9 mouse cellular contexts compared by ENCODE assay signal in genomic region chr4:87362201-87362600, GRCm38 (mm10).
DNase-seq lines count a peak whose midpoint lies in the region; ATAC-seq and TF ChIP-seq lines count a peak whose summit lies in the region.
"Had no signal": no experiment of that assay in that cellular context is flagged by ENCODE, and none has a peak within 500 bp of the region (broad histone marks: within the 10 kb centered on the region; RNA-seq: fewer than 3 reads in every experiment).

No protein-coding gene starts in this region.

- WGBS in lung, postnatal 0 days = 24% methylated on average over 6 of the region's 6 CpGs
- WGBS in lung, adult 2 months = 38% methylated on average over 6 of the region's 6 CpGs
- 8% methylated on average over 6 of the region's 6 CpGs for WGBS in hindbrain, postnatal 0 days
- 11% methylated on average over 6 of the region's 6 CpGs for WGBS in midbrain, embryonic 14.5 days

- peak; percentile 53 for TF ChIP-seq CTCF in lung, postnatal 0 days (IDR thresholded peaks at IDR 0.05)
- no peak for TF ChIP-seq CTCF in lung, adult 2 months (IDR thresholded peaks at IDR 0.05; ENCODE audit: insufficient read depth, low read length)
- TF ChIP-seq CTCF in hindbrain, postnatal 0 days (IDR thresholded peaks at IDR 0.05; ENCODE audit: low read depth) = peak; percentile 85

- TF ChIP-seq EP300 in lung, postnatal 0 days (IDR thresholded peaks at IDR 0.05) = no peak

- peak; percentile 17 for DNase-seq in lung, postnatal 0 days (ENCODE audit: low spot score)
- no peak for DNase-seq in lung, adult 2 months
- peak; percentile 79 for DNase-seq in embryo, embryonic 10.5 days (ENCODE audit: low spot score)
- DNase-seq in hindbrain, postnatal 0 days (ENCODE audit: low spot score) = peak; percentile 92
- DNase-seq in midbrain, embryonic 14.5 days = peak; percentile 88
- no peak for DNase-seq in ovary, adult 18-20 months (ENCODE audit: low spot score)
- no peak for DNase-seq in gastrocnemius, postnatal 4 days (ENCODE audit: low spot score in 2 of 2)
- DNase-seq in lung, postnatal 10 days = no peak

- no peaks in the 10 kb centered on the region for H3K27me3 ChIP-seq in lung, postnatal 0 days (replicated peaks; ENCODE audit: insufficient read depth, low read length)
- no peaks in the 10 kb centered on the region for H3K27me3 ChIP-seq in hindbrain, postnatal 0 days (ENCODE audit: insufficient read depth, low read length)
- no peaks in the 10 kb centered on the region for H3K27me3 ChIP-seq in midbrain, embryonic 14.5 days (ENCODE audit: control insufficient read depth, insufficient read depth, low read length)
- H3K27me3 ChIP-seq: limb, embryonic 15.5 days had no signal

- H3K4me1 ChIP-seq in lung, postnatal 0 days (ENCODE audit: insufficient read depth, low read depth, low read length) = no peaks in the 10 kb centered on the region
- H3K4me1 ChIP-seq in lung, adult 2 months (ENCODE audit: control insufficient read depth, insufficient read depth, low read length) = no peaks in the 10 kb centered on the region
- H3K4me1 ChIP-seq in hindbrain, postnatal 0 days (ENCODE audit: insufficient read depth, low read length) = no peaks in the 10 kb centered on the region
- no peaks in the 10 kb centered on the region for H3K4me1 ChIP-seq in midbrain, embryonic 14.5 days (ENCODE audit: control insufficient read depth, insufficient read depth, low read length)
- H3K4me1 ChIP-seq: limb, embryonic 15.5 days had no signal

- no peaks in the 10 kb centered on the region for H3K9me3 ChIP-seq in lung, postnatal 0 days (ENCODE audit: low read length)
- H3K9me3 ChIP-seq in hindbrain, postnatal 0 days (ENCODE audit: low read length) = no peaks in the 10 kb centered on the region
- H3K9me3 ChIP-seq in midbrain, embryonic 14.5 days (ENCODE audit: control insufficient read depth, low read length) = no peaks in the 10 kb centered on the region
- H3K9me3 ChIP-seq: limb, embryonic 15.5 days had no signal

- H3K4me2 ChIP-seq in lung, postnatal 0 days (replicated peaks; ENCODE audit: low read depth, low read length) = no peak overlapping the region
- H3K4me2 ChIP-seq in hindbrain, postnatal 0 days (ENCODE audit: low read depth, low read length) = no peak overlapping the region
- H3K4me2 ChIP-seq in midbrain, embryonic 14.5 days (ENCODE audit: low read length) = no peak overlapping the region
- H3K4me2 ChIP-seq: limb, embryonic 15.5 days had no signal

- H3K36me3 ChIP-seq in lung, postnatal 0 days (ENCODE audit: insufficient read depth, low read length) = no peaks in the 10 kb centered on the region
- H3K36me3 ChIP-seq in hindbrain, postnatal 0 days (ENCODE audit: insufficient read depth, low read length) = no peaks in the 10 kb centered on the region
- no peaks in the 10 kb centered on the region for H3K36me3 ChIP-seq in midbrain, embryonic 14.5 days (ENCODE audit: control insufficient read depth, insufficient read depth, low read length)
- H3K36me3 ChIP-seq: limb, embryonic 15.5 days had no signal

- no peak overlapping the region for H3K9ac ChIP-seq in lung, postnatal 0 days (replicated peaks; ENCODE audit: low read depth)
- H3K9ac ChIP-seq in hindbrain, postnatal 0 days (replicated peaks; ENCODE audit: low read length) = no peak overlapping the region
- H3K9ac ChIP-seq in midbrain, embryonic 14.5 days (replicated peaks; ENCODE audit: low read length) = no peak overlapping the region
- H3K9ac ChIP-seq: limb, embryonic 15.5 days had no signal

- TF ChIP-seq POLR2A in lung, adult 2 months (IDR thresholded peaks at IDR 0.05; ENCODE audit: borderline replicate concordance, extremely low read depth, low read depth, low read length) = no peak

- H3K4me3 ChIP-seq in lung, postnatal 0 days (ENCODE audit: low read depth, low read length) = no peak overlapping the region
- no peak overlapping the region for H3K4me3 ChIP-seq in lung, adult 2 months (replicated peaks; ENCODE audit: extremely low read depth, low read depth, low read length)
- H3K4me3 ChIP-seq in hindbrain, postnatal 0 days (ENCODE audit: low read length) = no peak overlapping the region
- no peak overlapping the region for H3K4me3 ChIP-seq in midbrain, embryonic 14.5 days (replicated peaks; ENCODE audit: low read depth, low read length)
- H3K4me3 ChIP-seq: limb, embryonic 15.5 days had no signal

- ATAC-seq in lung, postnatal 0 days = no peak
- peak; percentile 90 for ATAC-seq in hindbrain, postnatal 0 days
- ATAC-seq in midbrain, embryonic 14.5 days (ENCODE audit: low FRiP score, low TSS enrichment) = peak; percentile 64; the same call in 1 of the 2 replicates

- H3K27ac ChIP-seq in lung, postnatal 0 days (ENCODE audit: low read length) = no peak overlapping the region
- H3K27ac ChIP-seq in hindbrain, postnatal 0 days = no peak overlapping the region
- no peak overlapping the region for H3K27ac ChIP-seq in midbrain, embryonic 14.5 days (replicated peaks; ENCODE audit: low read depth, low read length)
- H3K27ac ChIP-seq: limb, embryonic 15.5 days had no signal

Comparison
In these comparisons a context has a peak if more than half of its experiments do, and no peak if none do; other contexts are left out.
1. DNase-seq: peak in lung, postnatal 0 days (single experiment), embryo, embryonic 10.5 days (single experiment), hindbrain, postnatal 0 days (single experiment) and midbrain, embryonic 14.5 days (single experiment); none in lung, adult 2 months (single experiment), ovary, adult 18-20 months (single experiment), gastrocnemius, postnatal 4 days (0 of 2) and lung, postnatal 10 days (single experiment).